Mouse (Mus musculus): ENCODE results near the gene Fam213b. TPM values are rescaled to one million over a fixed set of nuclear protein-coding genes. Genes with fewer than 3 reads are reported as not detected.

The Fam213b gene
- polyA plus RNA-seq, 1 experiment = 30.7 TPM

- TF ChIP-seq CTCF (IDR thresholded peaks at IDR 0.05; ENCODE audit: borderline replicate concordance, extremely low read depth, insufficient read depth, insufficient read length) (no peak), POLR2A (IDR thresholded peaks at IDR 0.05; ENCODE audit: borderline replicate concordance, extremely low read depth, insufficient read depth, insufficient read length, poor library complexity, severe bottlenecking) (no peak)
- no peak for DNase-seq (ENCODE audit: low read depth)
These were observed 3.4 kb upstream of the Fam213b start for GRCm38 (mm10) chr4:154902371-154902770.

DNA sequence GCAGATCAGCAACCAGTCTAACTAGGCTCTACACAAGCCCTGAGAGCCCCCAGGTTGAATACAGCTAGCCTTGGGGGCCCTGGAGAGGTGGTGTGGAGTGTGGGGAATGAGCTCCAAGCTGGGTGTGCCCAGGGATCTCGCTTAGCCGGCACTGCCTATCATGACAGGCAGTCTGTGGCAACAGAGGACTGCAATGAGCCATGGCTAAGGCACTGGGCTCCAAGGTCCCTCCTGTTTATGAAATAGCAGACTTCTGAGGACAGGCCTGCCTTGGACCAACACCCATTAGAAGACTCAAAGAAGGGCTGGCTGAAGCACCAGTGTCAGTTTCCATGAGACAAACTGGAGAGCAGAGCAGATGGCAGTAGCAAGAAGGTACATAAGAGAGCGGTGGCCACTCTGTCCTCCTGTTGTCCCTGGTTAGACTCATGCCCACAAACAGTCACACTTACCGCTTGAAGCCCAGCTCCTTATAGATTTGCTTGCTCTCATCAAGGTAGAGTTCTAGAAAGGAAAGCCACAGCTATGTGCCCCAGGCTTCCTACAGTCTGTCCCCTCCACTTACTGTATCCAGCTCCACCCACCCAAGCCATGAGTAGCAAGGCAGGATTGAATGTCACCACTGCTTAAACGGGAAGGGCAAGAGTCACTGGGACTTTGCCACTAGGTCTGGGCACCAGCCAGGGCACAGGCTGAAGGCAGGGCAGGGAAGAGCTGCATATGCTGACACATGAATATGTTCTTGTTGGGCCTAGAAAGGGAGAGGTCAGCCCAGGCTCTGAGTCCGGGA lies 1.1 kb downstream of the Fam213b start:
- no peak for DNase-seq (ENCODE audit: low read depth)
- TF ChIP-seq POLR2A (IDR thresholded peaks at IDR 0.05; ENCODE audit: borderline replicate concordance, extremely low read depth, insufficient read depth, insufficient read length, poor library complexity, severe bottlenecking) (no peak), CTCF (IDR thresholded peaks at IDR 0.05; ENCODE audit: borderline replicate concordance, extremely low read depth, insufficient read depth, insufficient read length) (no peak)

- DNase-seq (ENCODE audit: low read depth) = no peak
- TF ChIP-seq CTCF (IDR thresholded peaks at IDR 0.05; ENCODE audit: borderline replicate concordance, extremely low read depth, insufficient read depth, insufficient read length) (no peak), POLR2A (IDR thresholded peaks at IDR 0.05; ENCODE audit: borderline replicate concordance, extremely low read depth, insufficient read depth, insufficient read length, poor library complexity, severe bottlenecking) (no peak)
These were observed 3.4 kb downstream of the Fam213b start for GRCm38 (mm10) chr4:154895549-154895948.

- TF ChIP-seq POLR2A (IDR thresholded peaks at IDR 0.05; ENCODE audit: borderline replicate concordance, extremely low read depth, insufficient read depth, insufficient read length, poor library complexity, severe bottlenecking) = no peak
- no peak for TF ChIP-seq CTCF (IDR thresholded peaks at IDR 0.05; ENCODE audit: borderline replicate concordance, extremely low read depth, insufficient read depth, insufficient read length)
- no peak for DNase-seq (ENCODE audit: low read depth)
These were observed 8.0 kb downstream of the Fam213b start for GRCm38 (mm10) chr4:154890887-154891286.

GRCm38 (mm10) chr4:154887593-154888250 lies 11.2 kb downstream of the Fam213b start:
- no peak for TF ChIP-seq POLR2A (IDR thresholded peaks at IDR 0.05; ENCODE audit: borderline replicate concordance, extremely low read depth, insufficient read depth, insufficient read length, poor library complexity, severe bottlenecking)
- no peak for TF ChIP-seq CTCF (IDR thresholded peaks at IDR 0.05; ENCODE audit: borderline replicate concordance, extremely low read depth, insufficient read depth, insufficient read length)
- DNase-seq (ENCODE audit: low read depth) = no peak

- TF ChIP-seq POLR2A (IDR thresholded peaks at IDR 0.05; ENCODE audit: borderline replicate concordance, extremely low read depth, insufficient read depth, insufficient read length, poor library complexity, severe bottlenecking) (no peak), CTCF (IDR thresholded peaks at IDR 0.05; ENCODE audit: borderline replicate concordance, extremely low read depth, insufficient read depth, insufficient read length) (no peak)
- DNase-seq (ENCODE audit: low read depth) = peak; percentile 33
These were observed 11.9 kb downstream of the Fam213b start for GRCm38 (mm10) chr4:154886876-154887592.

- TF ChIP-seq POLR2A (IDR thresholded peaks at IDR 0.05; ENCODE audit: borderline replicate concordance, extremely low read depth, insufficient read depth, insufficient read length, poor library complexity, severe bottlenecking) = no peak
- TF ChIP-seq CTCF (IDR thresholded peaks at IDR 0.05; ENCODE audit: borderline replicate concordance, extremely low read depth, insufficient read depth, insufficient read length) = no peak
- DNase-seq (ENCODE audit: low read depth) = no peak
These were observed 13.5 kb downstream of the Fam213b start for GRCm38 (mm10) chr4:154885416-154885815.

DNA sequence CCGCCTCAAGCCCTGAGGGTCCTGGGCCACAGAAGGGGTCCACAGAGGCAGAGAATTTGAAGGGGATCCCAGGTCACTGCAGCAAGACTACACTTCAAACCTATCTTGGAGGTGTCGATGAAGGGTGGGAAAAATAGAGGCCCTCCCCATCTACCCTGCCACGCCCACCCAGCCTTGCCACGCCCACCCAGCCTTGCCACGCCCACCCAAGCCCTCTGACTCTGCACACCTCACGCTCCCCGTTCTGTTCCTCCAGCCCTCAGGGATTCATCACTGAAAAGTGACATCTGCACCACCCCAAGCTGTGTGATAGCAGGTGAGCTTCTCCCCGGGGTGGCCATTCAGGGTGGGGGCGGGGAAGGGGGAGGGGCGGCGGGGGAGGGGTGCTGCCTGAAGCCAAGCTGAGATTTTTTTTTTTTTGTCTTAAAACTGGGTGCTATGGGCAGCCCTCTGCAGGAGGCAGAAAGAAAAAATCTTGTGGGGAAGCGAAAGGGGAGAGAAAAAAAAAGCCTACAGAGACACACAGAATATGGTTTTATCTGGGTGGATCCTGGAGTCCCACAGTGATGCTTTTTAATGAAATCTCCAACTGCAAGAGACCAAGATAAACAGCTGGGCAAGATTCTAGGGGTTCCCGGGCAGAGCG lies 16.8 kb downstream of the Fam213b start:
- TF ChIP-seq CTCF (IDR thresholded peaks at IDR 0.05; ENCODE audit: borderline replicate concordance, extremely low read depth, insufficient read depth, insufficient read length) = no peak
- TF ChIP-seq POLR2A (IDR thresholded peaks at IDR 0.05; ENCODE audit: borderline replicate concordance, extremely low read depth, insufficient read depth, insufficient read length, poor library complexity, severe bottlenecking) = no peak
- no peak for DNase-seq (ENCODE audit: low read depth)

DNA sequence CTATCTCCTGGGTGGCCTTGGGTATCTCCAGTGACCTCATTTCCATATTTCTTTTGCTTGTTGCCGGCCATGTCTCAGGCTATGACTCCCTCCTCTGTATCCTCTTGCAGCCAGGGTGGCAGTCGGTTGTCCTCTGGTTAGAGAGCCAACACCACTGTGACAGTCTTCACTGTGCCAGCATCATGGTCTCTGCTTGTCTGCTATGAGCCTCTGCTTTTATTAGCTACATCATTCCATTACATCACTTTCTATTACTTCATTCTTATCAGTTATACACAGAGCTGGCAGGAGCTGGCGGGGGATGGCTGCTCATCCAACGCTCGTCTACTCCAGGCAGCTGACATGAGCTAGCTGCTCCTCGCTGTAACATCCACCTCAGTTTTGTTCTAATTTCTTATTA lies 18.2 kb downstream of the Fam213b start:
- DNase-seq (ENCODE audit: low read depth) = no peak
- TF ChIP-seq POLR2A (IDR thresholded peaks at IDR 0.05; ENCODE audit: borderline replicate concordance, extremely low read depth, insufficient read depth, insufficient read length, poor library complexity, severe bottlenecking) (no peak), CTCF (IDR thresholded peaks at IDR 0.05; ENCODE audit: borderline replicate concordance, extremely low read depth, insufficient read depth, insufficient read length) (no peak)

DNA sequence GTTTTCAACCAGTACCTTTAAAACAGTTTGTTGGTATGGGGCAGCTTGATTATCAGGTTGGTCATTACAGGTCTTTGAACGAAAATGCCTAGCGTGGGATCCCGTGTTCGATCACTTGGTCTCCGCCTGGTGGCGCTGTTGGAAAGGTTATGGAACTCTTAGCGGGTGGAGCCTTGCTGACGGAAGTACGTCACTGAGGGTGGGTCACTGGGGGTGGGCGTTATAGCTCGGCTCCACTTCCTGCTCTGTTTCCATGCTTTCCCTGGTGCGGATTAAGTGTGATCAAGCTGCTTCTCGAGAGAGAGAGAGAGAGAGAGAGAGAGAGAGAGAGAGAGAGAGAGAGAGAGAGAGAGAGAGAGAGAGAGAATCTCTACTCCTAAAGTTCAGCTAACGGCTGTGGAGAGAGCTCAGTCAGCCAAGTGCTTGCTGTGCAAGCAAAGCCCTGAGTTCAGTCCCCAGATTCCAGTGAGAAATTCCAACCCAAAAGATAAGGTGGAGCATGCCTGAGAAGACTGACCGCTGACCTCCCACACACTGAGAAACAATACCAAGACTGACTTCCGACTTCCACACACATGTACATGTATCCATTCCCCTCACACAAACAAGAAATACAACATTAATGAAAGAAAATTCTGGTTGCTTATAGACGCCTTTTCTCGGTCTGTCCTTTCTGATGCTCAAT lies 20.9 kb downstream of the Fam213b start:
- peak; percentile 98 for DNase-seq (ENCODE audit: low read depth)
- TF ChIP-seq POLR2A (IDR thresholded peaks at IDR 0.05; ENCODE audit: borderline replicate concordance, extremely low read depth, insufficient read depth, insufficient read length, poor library complexity, severe bottlenecking) (peak; percentile 26; the same call in 1 of the 2 replicates), CTCF (IDR thresholded peaks at IDR 0.05; ENCODE audit: borderline replicate concordance, extremely low read depth, insufficient read depth, insufficient read length) (peak; percentile 96)
